Mouse (Mus musculus): ENCODE measurements around the gene Babam2. TPM values are rescaled to one million over a fixed set of nuclear protein-coding genes. Genes with fewer than 3 reads are reported as not detected.

The Babam2 gene
- polyA plus RNA-seq, 2 experiments: 15.3 to 21.2 TPM

DNA sequence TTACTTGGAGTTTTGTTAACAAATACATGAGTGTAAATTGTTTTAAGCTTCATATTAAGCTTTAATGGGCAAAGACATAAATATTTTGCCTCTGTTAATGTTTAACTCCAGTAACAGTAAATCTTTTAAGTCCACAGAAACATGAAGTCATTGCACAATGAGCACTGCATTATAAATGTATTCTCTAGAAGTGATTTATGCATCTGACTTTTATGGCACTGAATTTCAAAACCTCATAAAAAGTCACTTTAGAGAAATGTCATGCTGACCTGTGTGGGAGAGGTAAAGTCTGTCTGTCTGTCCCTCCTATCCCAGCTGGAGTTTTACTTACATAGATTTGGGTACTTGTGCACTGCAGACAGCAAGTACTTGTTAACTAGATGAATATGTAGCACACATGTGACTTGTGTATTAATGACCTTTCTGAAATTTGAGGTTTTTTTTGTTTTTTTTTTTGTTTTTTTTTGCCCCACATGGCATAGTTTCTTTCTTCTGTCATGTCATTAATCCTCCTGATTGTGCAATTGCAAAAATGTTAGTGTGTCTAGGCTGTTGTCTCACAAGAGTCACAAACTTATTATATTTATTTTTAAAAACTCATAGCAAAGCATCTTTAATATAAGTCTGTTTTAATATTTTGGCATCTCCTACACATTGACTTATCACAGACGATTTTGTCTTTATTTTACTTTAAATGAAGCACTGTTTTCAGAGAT lies 165.4 kb downstream of the Babam2 start:
- no peak for DNase-seq (ENCODE audit: low read depth in 3 of 3, low spot score in 3 of 3)
- Histone ChIP-seq H3K9me3 (ENCODE audit: control insufficient read depth, low read length) (no peaks in the 10 kb centered on the region), H3K27me3 (ENCODE audit: control insufficient read depth, insufficient read depth, low read length) (no peaks in the 10 kb centered on the region), H3K9ac (replicated peaks) (no peak overlapping the region), H3K4me2 (ENCODE audit: low read depth) (no peak overlapping the region), H3K4me1 (replicated peaks; ENCODE audit: control insufficient read depth in 2 of 2, insufficient read depth in 2 of 2, low read length in 1 of 2) (peaks cover 0 to 6% of the 10 kb centered on the region in 2 experiments; a peak in 2 of 4 replicates), H3K36me3 (replicated peaks; ENCODE audit: control insufficient read depth, insufficient read depth, low read depth) (no peaks in the 10 kb centered on the region), H3K27ac (no peak overlapping the region), H3K4me3 (ENCODE audit: insufficient read depth in 1 of 2, low read depth in 2 of 2, low read length in 2 of 2) (no peak overlapping the region)
- TF ChIP-seq CTCF (IDR thresholded peaks at IDR 0.05; ENCODE audit: low read depth) (no peak), EP300 (IDR thresholded peaks at IDR 0.05; ENCODE audit: low read depth) (no peak)
- no peak for ATAC-seq (ENCODE audit: insufficient read depth)
- 55% methylated on average over 1 of the region's 1 CpGs for WGBS (ENCODE audit: insufficient replicate concordance)

DNA sequence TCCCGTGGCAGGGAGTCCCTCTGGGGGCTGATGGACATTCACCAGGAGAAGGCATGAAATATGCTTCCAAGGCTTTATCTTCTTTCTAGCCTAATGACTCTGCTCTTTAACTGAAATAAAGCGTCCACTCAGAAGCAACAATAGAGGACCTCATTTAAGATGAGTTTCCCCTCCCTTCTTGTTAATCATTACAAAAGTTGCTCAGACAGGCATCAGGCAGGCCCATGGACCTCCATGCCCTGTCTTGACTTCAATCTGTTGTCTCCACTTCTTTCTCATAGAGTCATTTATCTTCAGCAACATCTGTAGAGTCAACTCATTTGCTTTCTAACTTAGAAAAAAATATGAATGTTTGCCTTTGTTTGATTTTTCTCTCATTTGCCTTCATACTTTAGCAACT lies 166.6 kb downstream of the Babam2 start:
- no peak for DNase-seq (ENCODE audit: low read depth in 3 of 3, low spot score in 3 of 3)
- peaks cover 0 to 6% of the 10 kb centered on the region in 2 experiments; a peak in 2 of 4 replicates for H3K4me1 ChIP-seq (replicated peaks; ENCODE audit: control insufficient read depth in 2 of 2, insufficient read depth in 2 of 2, low read length in 1 of 2)
- no peak for ATAC-seq (ENCODE audit: insufficient read depth)
- WGBS (ENCODE audit: insufficient replicate concordance): 54% methylated on average over 2 of the region's 2 CpGs
- H3K4me3 ChIP-seq (ENCODE audit: insufficient read depth in 1 of 2, low read depth in 2 of 2, low read length in 2 of 2): no peak overlapping the region
- no peaks in the 10 kb centered on the region for H3K36me3 ChIP-seq (replicated peaks; ENCODE audit: control insufficient read depth, insufficient read depth, low read depth)
- no peak overlapping the region for H3K9ac ChIP-seq (replicated peaks)
- TF ChIP-seq EP300 (IDR thresholded peaks at IDR 0.05; ENCODE audit: low read depth) (no peak), CTCF (IDR thresholded peaks at IDR 0.05; ENCODE audit: low read depth) (no peak)
- H3K27ac ChIP-seq: no peak overlapping the region
- H3K27me3 ChIP-seq (ENCODE audit: control insufficient read depth, insufficient read depth, low read length): no peaks in the 10 kb centered on the region
- H3K4me2 ChIP-seq (ENCODE audit: low read depth): no peak overlapping the region
- H3K9me3 ChIP-seq (ENCODE audit: control insufficient read depth, low read length): no peaks in the 10 kb centered on the region

DNA sequence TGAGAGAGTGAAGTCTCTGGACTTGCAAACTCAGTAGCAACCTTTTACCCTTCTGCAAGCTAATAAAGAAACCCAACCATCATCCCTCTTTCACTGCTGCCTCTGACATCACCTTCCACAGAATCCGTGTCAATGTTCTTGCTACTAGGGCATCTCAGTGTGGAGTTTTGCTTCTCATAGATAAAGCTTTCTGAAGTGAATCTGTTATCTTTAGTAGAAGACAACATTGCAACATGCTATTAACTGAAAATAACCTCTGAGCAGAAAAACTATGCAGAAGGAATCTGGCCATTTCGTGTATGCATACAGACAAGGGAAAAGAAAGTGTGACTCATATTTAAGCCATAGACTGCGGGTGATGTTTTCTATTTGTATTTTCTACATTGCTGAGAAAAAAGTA lies 168.6 kb downstream of the Babam2 start:
- H3K4me1 ChIP-seq (replicated peaks; ENCODE audit: control insufficient read depth in 2 of 2, insufficient read depth in 2 of 2, low read length in 1 of 2): peaks cover 0 to 5% of the 10 kb centered on the region in 2 experiments; a peak in 2 of 4 replicates
- H3K27me3 ChIP-seq (ENCODE audit: control insufficient read depth, insufficient read depth, low read length): no peaks in the 10 kb centered on the region
- no peak overlapping the region for H3K4me2 ChIP-seq (ENCODE audit: low read depth)
- WGBS (ENCODE audit: insufficient replicate concordance): 45% methylated on average over 3 of the region's 3 CpGs
- ATAC-seq (ENCODE audit: insufficient read depth) (no peak), DNase-seq (ENCODE audit: low read depth in 3 of 3, low spot score in 3 of 3) (no peak)
- H3K9ac ChIP-seq (replicated peaks): no peak overlapping the region
- H3K4me3 ChIP-seq (ENCODE audit: insufficient read depth in 1 of 2, low read depth in 2 of 2, low read length in 2 of 2): no peak overlapping the region
- H3K27ac ChIP-seq: no peak overlapping the region
- TF ChIP-seq EP300 (IDR thresholded peaks at IDR 0.05; ENCODE audit: low read depth) (no peak), CTCF (IDR thresholded peaks at IDR 0.05; ENCODE audit: low read depth) (no peak)
- H3K36me3 ChIP-seq (replicated peaks; ENCODE audit: control insufficient read depth, insufficient read depth, low read depth): no peaks in the 10 kb centered on the region
- H3K9me3 ChIP-seq (ENCODE audit: control insufficient read depth, low read length): no peaks in the 10 kb centered on the region

GRCm38 (mm10) chr5:31870856-31871520 lies 173.5 kb downstream of the Babam2 start:
- DNase-seq (ENCODE audit: low read depth in 3 of 3, low spot score in 3 of 3) (no peak), ATAC-seq (ENCODE audit: insufficient read depth) (no peak)
- no peak for TF ChIP-seq EP300 (IDR thresholded peaks at IDR 0.05; ENCODE audit: low read depth)
- no peak for TF ChIP-seq CTCF (IDR thresholded peaks at IDR 0.05; ENCODE audit: low read depth)
- Histone ChIP-seq H3K4me3 (ENCODE audit: insufficient read depth in 1 of 2, low read depth in 2 of 2, low read length in 2 of 2) (no peak overlapping the region), H3K9ac (replicated peaks) (no peak overlapping the region), H3K27me3 (ENCODE audit: control insufficient read depth, insufficient read depth, low read length) (no peaks in the 10 kb centered on the region), H3K4me1 (replicated peaks; ENCODE audit: control insufficient read depth in 2 of 2, insufficient read depth in 2 of 2, low read length in 1 of 2) (peaks cover 0 to 3% of the 10 kb centered on the region in 2 experiments; a peak in 2 of 4 replicates), H3K27ac (no peak overlapping the region), H3K9me3 (ENCODE audit: control insufficient read depth, low read length) (no peaks in the 10 kb centered on the region), H3K36me3 (replicated peaks; ENCODE audit: control insufficient read depth, insufficient read depth, low read depth) (no peaks in the 10 kb centered on the region), H3K4me2 (ENCODE audit: low read depth) (no peak overlapping the region)
- WGBS (ENCODE audit: insufficient replicate concordance): 37% methylated on average over 8 of the region's 8 CpGs

DNA sequence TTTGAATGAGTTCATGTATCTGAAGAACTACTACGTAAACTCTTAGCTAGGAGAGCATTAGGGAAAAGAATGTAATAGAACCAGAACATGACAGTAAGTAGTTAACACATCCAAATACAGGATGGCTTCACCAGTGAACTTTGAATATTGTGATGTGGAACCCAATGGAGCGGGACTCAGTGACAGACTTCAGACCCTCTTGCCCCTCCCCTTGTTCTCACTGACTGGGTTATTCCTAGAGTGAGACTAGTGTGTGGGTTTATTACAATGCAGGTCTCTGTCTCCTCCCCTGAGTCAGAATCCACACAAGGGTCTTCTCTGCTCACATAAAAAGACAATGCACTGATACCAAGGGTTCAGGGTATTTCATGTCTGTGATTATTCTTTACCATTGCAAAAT lies 175.8 kb downstream of the Babam2 start:
- no peak overlapping the region for H3K27ac ChIP-seq
- WGBS (ENCODE audit: insufficient replicate concordance): 74% methylated on average over 2 of the region's 2 CpGs
- no peaks in the 10 kb centered on the region for H3K9me3 ChIP-seq (ENCODE audit: control insufficient read depth, low read length)
- peaks cover 0 to 6% of the 10 kb centered on the region in 2 experiments; a peak in 2 of 4 replicates for H3K4me1 ChIP-seq (replicated peaks; ENCODE audit: control insufficient read depth in 2 of 2, insufficient read depth in 2 of 2, low read length in 1 of 2)
- no peak overlapping the region for H3K4me3 ChIP-seq (ENCODE audit: insufficient read depth in 1 of 2, low read depth in 2 of 2, low read length in 2 of 2)
- H3K4me2 ChIP-seq (ENCODE audit: low read depth): no peak overlapping the region
- no peaks in the 10 kb centered on the region for H3K36me3 ChIP-seq (replicated peaks; ENCODE audit: control insufficient read depth, insufficient read depth, low read depth)
- ATAC-seq (ENCODE audit: insufficient read depth) (no peak), DNase-seq (ENCODE audit: low read depth in 3 of 3, low spot score in 3 of 3) (no peak)
- no peak for TF ChIP-seq CTCF (IDR thresholded peaks at IDR 0.05; ENCODE audit: low read depth)
- no peak for TF ChIP-seq EP300 (IDR thresholded peaks at IDR 0.05; ENCODE audit: low read depth)
- no peak overlapping the region for H3K9ac ChIP-seq (replicated peaks)
- H3K27me3 ChIP-seq (ENCODE audit: control insufficient read depth, insufficient read depth, low read length): no peaks in the 10 kb centered on the region
